Mouse (Mus musculus) intestine, embryonic 16.5 days (tissue): ENCODE results near the gene Timp1. TPM values are rescaled to one million over a fixed set of nuclear protein-coding genes. Genes with fewer than 3 reads are reported as not detected.
A peak's percentile ranks its signal among the peaks of the same experiment; 100 is the strongest.

Experiments used
- ATAC-seq: fragments of 200-750 bp; cut with Nextera tagmentation; 2 replicates; pipeline ENCODE4 v1.8.0; 2017; ENCODE audit warnings: moderate TSS enrichment, moderate library complexity
- H3K27ac ChIP-seq: fragments of 300-500 bp; sonication (generic); 2 replicates; pipeline ENCODE4 v1.5.1; 2014; ENCODE audit warnings: mild to moderate bottlenecking, low read length
- H3K27me3 ChIP-seq: fragments of 300-500 bp; sonication (generic); replicated peaks from 2 replicates; pipeline ENCODE4 v1.6.1; 2014; ENCODE audit warnings: low read length, control low read depth, mixed read lengths; ENCODE audit not compliant: control insufficient read depth, insufficient read depth
- H3K36me3 ChIP-seq: fragments of 300-500 bp; sonication (generic); 2 replicates; pipeline ENCODE4 v1.6.1; 2014; ENCODE audit warnings: low read length, control low read depth; ENCODE audit not compliant: control insufficient read depth, insufficient read depth
- H3K4me1 ChIP-seq: fragments of 300-500 bp; sonication (generic); 2 replicates; pipeline ENCODE4 v1.6.1; 2014; ENCODE audit warnings: low read length, control low read depth, mixed read lengths; ENCODE audit not compliant: control insufficient read depth, insufficient read depth
- H3K4me2 ChIP-seq: fragments of 300-500 bp; sonication (generic); 2 replicates; pipeline ENCODE4 v1.6.1; 2014; ENCODE audit warnings: low read depth, low read length, control low read depth
- H3K4me3 ChIP-seq: fragments of 300-500 bp; sonication (generic); 2 replicates; pipeline ENCODE4 v1.5.1; 2014; ENCODE audit warnings: mild to moderate bottlenecking, low read length
- H3K9ac ChIP-seq: fragments of 300-500 bp; sonication (generic); 2 replicates; pipeline ENCODE4 v1.6.1; 2014; ENCODE audit warnings: low read depth, low read length
- H3K9me3 ChIP-seq: fragments of 300-500 bp; sonication (generic); 2 replicates; pipeline ENCODE4 v1.6.1; 2016; ENCODE audit warnings: low read length, control low read depth; ENCODE audit not compliant: control insufficient read depth
- WGBS: fragments of 180-500 bp; shearing (Covaris S2); extraction: QIAGEN DNeasy Blood & Tissue Kit; methylation state at CpG from one replicate; pipeline ENCODE4 v1.1.7; 2014; 5-methylcytosine and 5-hydroxymethylcytosine counted together
- polyA plus RNA-seq: library from polyadenylated mRNA; unstranded; fragments of >200 nt; fragmentation: Nextera tagmentation; extraction: Ambion mirVana; gene quantifications from 2 replicates; pipeline ENCODE4 v1.2.1, GENCODE M21; 2015

Gene Timp1
- polyA plus RNA-seq, result 14.2 and 16.9 TPM in 2 replicates

GRCm38 (mm10) chrX:20869962-20870513 is at the start of gene Timp1:
Gene Timp1 (plus strand): TSS chrX:20870166.
- peak; percentile 90 for ATAC-seq
- H3K27me3 ChIP-seq, result no peaks in the 10 kb centered on the region
- no peak within 1 kb of the TSS for H3K27ac ChIP-seq
- no peaks in the 10 kb centered on the region for H3K36me3 ChIP-seq
- peak within 1 kb of the TSS; percentile 43 for H3K4me3 ChIP-seq
- H3K9me3 ChIP-seq, result no peaks in the 10 kb centered on the region
- 17% methylated on average over 18 of the region's 18 CpGs for WGBS
- H3K9ac ChIP-seq, result peak within 1 kb of the TSS; percentile 56; the same call in 1 of the 2 replicates
- H3K4me1 ChIP-seq, result no peaks in the 10 kb centered on the region
- H3K4me2 ChIP-seq, result peak within 1 kb of the TSS; percentile 55

GRCm38 (mm10) chrX:20828934-20829333 is 41.0 kb upstream of the Timp1 start:
- Histone ChIP-seq H3K4me1 (no peaks in the 10 kb centered on the region), H3K4me3 (no peak overlapping the region), H3K9ac (no peak overlapping the region), H3K4me2 (no peak overlapping the region), H3K27ac (no peak overlapping the region), H3K27me3 (no peaks in the 10 kb centered on the region), H3K9me3 (no peaks in the 10 kb centered on the region), H3K36me3 (no peaks in the 10 kb centered on the region)
- peak; percentile 88 for ATAC-seq
- WGBS, result 30% methylated on average over 5 of the region's 5 CpGs

- H3K9me3 ChIP-seq, result no peaks in the 10 kb centered on the region
- H3K27ac ChIP-seq, result no peak overlapping the region
- H3K4me1 ChIP-seq, result 0 out of 2 replicates have a peak, but pooled peaks cover 4% of the 10 kb centered on the region
- no peak overlapping the region for H3K4me3 ChIP-seq
- H3K27me3 ChIP-seq, result no peaks in the 10 kb centered on the region
- 95% methylated on average over 3 of the region's 3 CpGs for WGBS
- H3K9ac ChIP-seq, result no peak overlapping the region
- H3K36me3 ChIP-seq, result no peaks in the 10 kb centered on the region
- no peak overlapping the region for H3K4me2 ChIP-seq
- ATAC-seq, result no peak
Measured at GRCm38 (mm10) chrX:20847232-20847631, 22.7 kb upstream of the Timp1 start.

- 15% methylated on average over 2 of the region's 2 CpGs for WGBS
- H3K4me2 ChIP-seq, result peak overlapping the region; percentile 30; the same call in 1 of the 2 replicates
- peak; percentile 9 for ATAC-seq
- H3K9me3 ChIP-seq, result no peaks in the 10 kb centered on the region
- H3K4me1 ChIP-seq, result 0 out of 2 replicates have a peak, but pooled peaks cover 4% of the 10 kb centered on the region
- no peak overlapping the region for H3K4me3 ChIP-seq
- H3K9ac ChIP-seq, result no peak overlapping the region
- no peaks in the 10 kb centered on the region for H3K27me3 ChIP-seq
- H3K36me3 ChIP-seq, result no peaks in the 10 kb centered on the region
- peak overlapping the region; percentile 46 for H3K27ac ChIP-seq
Measured at GRCm38 (mm10) chrX:20847816-20848215, 22.1 kb upstream of the Timp1 start.

- peak overlapping the region; percentile 78 for H3K9ac ChIP-seq
- no peaks in the 10 kb centered on the region for H3K27me3 ChIP-seq
- WGBS, result 15% methylated on average over 42 of the region's 42 CpGs
- peak overlapping the region; percentile 67 for H3K4me3 ChIP-seq
- no peaks in the 10 kb centered on the region for H3K9me3 ChIP-seq
- ATAC-seq, result peak; percentile 99
- peak overlapping the region; percentile 54 for H3K4me2 ChIP-seq
- H3K4me1 ChIP-seq, result 0 out of 2 replicates have a peak, but pooled peaks cover 4% of the 10 kb centered on the region
- no peaks in the 10 kb centered on the region for H3K36me3 ChIP-seq
- H3K27ac ChIP-seq, result peak overlapping the region; percentile 46
Measured at GRCm38 (mm10) chrX:20848256-20848984, 21.5 kb upstream of the Timp1 start.

GRCm38 (mm10) chrX:20853794-20854193 is 16.2 kb upstream of the Timp1 start:
- no peak for ATAC-seq
- 92% methylated on average over 7 of the region's 7 CpGs for whole genome bisulfite sequencing
- H3K4me2 ChIP-seq, result no peak overlapping the region
- no peak overlapping the region for H3K9ac ChIP-seq
- 0 out of 2 replicates have a peak, but pooled peaks cover 6% of the 10 kb centered on the region for H3K36me3 ChIP-seq
- no peaks in the 10 kb centered on the region for H3K27me3 ChIP-seq
- no peak overlapping the region for H3K27ac ChIP-seq
- H3K9me3 ChIP-seq, result no peaks in the 10 kb centered on the region
- H3K4me1 ChIP-seq, result 0 out of 2 replicates have a peak, but pooled peaks cover 4% of the 10 kb centered on the region
- no peak overlapping the region for H3K4me3 ChIP-seq

- Histone ChIP-seq H3K4me3 (no peak overlapping the region), H3K9ac (no peak overlapping the region), H3K9me3 (no peaks in the 10 kb centered on the region), H3K27ac (no peak overlapping the region), H3K4me2 (no peak overlapping the region), H3K27me3 (no peaks in the 10 kb centered on the region), H3K4me1 (no peaks in the 10 kb centered on the region), H3K36me3 (0 out of 2 replicates have a peak, but pooled peaks cover 6% of the 10 kb centered on the region)
- 40% methylated on average over 5 of the region's 5 CpGs for WGBS
- peak; percentile 20; the same call in 1 of the 2 replicates for ATAC-seq
Measured at GRCm38 (mm10) chrX:20861453-20862104, 8.4 kb upstream of the Timp1 start.

GRCm38 (mm10) chrX:20862105-20863065 is 7.6 kb upstream of the Timp1 start:
- Histone ChIP-seq H3K4me2 (no peak overlapping the region), H3K36me3 (0 out of 2 replicates have a peak, but pooled peaks cover 6% of the 10 kb centered on the region), H3K27ac (no peak overlapping the region), H3K4me3 (no peak overlapping the region), H3K27me3 (no peaks in the 10 kb centered on the region), H3K4me1 (no peaks in the 10 kb centered on the region), H3K9ac (no peak overlapping the region), H3K9me3 (no peaks in the 10 kb centered on the region)
- peak; percentile 46 for ATAC-seq
- WGBS, result 36% methylated on average over 29 of the region's 29 CpGs
